Mouse (Mus musculus): ENCODE data around the gene Mrpl54.
"Not testable (repeated sequence)": the region's sequence is repeated elsewhere in the genome, so short reads cannot be mapped to it uniquely, and the experiment has no call there.

Mrpl54 gene

DNA sequence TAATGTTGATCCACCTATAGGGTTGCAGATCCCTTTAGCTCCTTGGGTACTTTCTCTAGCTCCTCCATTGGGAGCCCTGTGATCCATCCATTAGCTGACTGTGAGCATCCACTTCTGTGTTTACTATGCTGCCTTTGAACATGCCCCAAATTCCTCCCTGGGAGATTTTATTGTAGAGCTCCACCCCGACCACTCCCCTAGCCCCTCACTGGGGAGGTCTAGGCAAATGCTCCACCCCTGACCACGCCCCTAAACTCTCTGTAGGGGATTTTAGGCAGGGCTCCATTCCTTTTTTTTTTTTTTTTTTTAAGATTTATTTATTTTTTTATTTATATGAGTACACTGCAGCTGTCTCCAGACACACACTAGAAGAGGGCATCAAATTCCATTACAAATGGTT lies 43.0 kb downstream of the Mrpl54 start:
- DNase-seq = not testable (repeated sequence)

- DNase-seq = peak in 1 of 2 experiments; percentile 18
These were observed 45.2 kb downstream of the Mrpl54 start for GRCm38 (mm10) chr10:81221402-81222015.

GRCm38 (mm10) chr10:81217964-81218363 lies 48.8 kb downstream of the Mrpl54 start:
- DNase-seq = peak; percentile 77 to 87

DNA sequence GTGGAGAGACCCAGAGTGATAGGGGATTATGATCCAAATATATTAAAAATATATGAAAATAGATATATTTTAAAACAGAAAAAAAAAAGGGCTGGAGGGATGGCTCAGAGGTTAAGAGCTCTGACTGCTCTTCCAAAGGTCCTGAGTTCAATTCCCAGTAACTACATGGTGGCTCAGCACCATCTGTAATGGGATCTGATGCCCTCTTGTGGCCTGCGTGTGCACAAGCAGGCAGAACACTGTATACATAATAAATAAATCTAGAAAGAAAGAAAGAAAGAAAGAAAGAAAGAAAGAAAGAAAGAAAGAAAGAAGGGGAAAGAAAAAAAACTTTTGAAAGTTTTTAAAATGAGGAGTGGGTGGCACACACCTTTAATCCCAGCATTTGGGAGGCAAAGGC lies 49.5 kb downstream of the Mrpl54 start:
- DNase-seq = peak; percentile 52 to 58

DNA sequence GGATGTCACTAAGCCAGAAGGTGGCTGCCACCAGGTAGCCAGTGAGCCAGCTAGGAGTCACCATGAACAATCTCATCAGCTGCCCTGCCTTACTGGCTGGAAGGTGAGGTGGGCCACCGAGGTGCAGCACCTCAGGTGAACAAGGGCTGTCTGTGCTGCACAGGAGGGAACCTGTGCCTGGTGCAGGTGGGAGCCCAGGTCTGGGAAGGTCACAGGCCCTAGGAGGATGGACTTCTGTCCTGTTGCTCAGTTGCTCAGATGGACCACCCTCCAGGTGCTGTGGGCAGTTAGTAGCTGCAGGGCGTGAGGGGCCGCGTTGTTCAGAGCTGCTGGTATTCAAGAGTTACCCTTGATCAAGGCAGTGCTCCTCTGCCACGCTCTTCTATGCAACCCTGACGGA lies 49.9 kb downstream of the Mrpl54 start:
- DNase-seq = no peak

DNA sequence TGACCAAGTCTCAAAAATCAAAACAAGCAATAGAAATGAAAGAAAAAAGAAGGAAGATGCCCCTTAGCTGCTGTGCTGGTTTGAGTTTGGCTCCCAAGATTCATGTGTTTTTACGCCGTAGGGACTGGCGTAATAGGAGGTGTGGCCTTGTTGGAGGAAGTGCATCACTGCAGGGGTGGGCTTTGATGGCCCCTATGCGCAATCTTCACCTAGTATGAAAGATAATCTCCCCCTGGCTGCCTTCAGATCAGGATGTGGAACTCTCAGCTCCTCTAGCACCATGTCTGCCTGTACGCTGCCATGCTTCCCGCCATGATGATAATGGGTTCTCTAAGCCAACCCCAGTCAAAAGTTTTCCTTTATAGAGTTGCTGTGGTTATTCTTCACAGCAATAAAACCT lies 50.5 kb downstream of the Mrpl54 start:
- no peak for DNase-seq

All from cerebellum, postnatal 10 days (tissue).